Mouse (Mus musculus) kidney, embryonic 16.5 days (tissue): ENCODE measurements at regions not wholly inside any gene's neighbourhood (a gene's known extent, or its start where the extent isn't known, plus 50 kb on each side); places are given as distances from the start of the nearest gene placed in this dataset.

Source experiments
- ATAC-seq: fragments of 200-750 bp; cut with Nextera tagmentation; 2 replicates; pipeline ENCODE4 v1.8.0; 2017; ENCODE audit warnings: moderate TSS enrichment; ENCODE audit not compliant: low FRiP score, low TSS enrichment
- H3K27ac ChIP-seq: fragments of 300-500 bp; sonication (generic); 2 replicates; pipeline ENCODE4 v1.5.1; 2014; ENCODE audit warnings: low read length
- H3K27me3 ChIP-seq: fragments of 300-500 bp; sonication (generic); 2 replicates; pipeline ENCODE4 v1.6.1; 2014; ENCODE audit warnings: low read length, control low read depth, mixed read lengths; ENCODE audit not compliant: insufficient read depth
- H3K36me3 ChIP-seq: fragments of 300-500 bp; sonication (generic); 2 replicates; pipeline ENCODE4 v1.6.1; 2014; ENCODE audit warnings: low read length, control low read depth, mixed read lengths; ENCODE audit not compliant: insufficient read depth
- H3K4me1 ChIP-seq: fragments of 300-500 bp; sonication (generic); 2 replicates; pipeline ENCODE4 v1.6.1; 2014; ENCODE audit warnings: low read length, control low read depth, mixed read lengths; ENCODE audit not compliant: insufficient read depth
- H3K4me2 ChIP-seq: fragments of 300-500 bp; sonication (generic); replicated peaks from 2 replicates; pipeline ENCODE4 v1.6.1; 2014; ENCODE audit warnings: low read depth, low read length
- H3K4me3 ChIP-seq: fragments of 300-500 bp; sonication (generic); 2 replicates; pipeline ENCODE4 v1.5.1; 2014; ENCODE audit warnings: mild to moderate bottlenecking, low read length
- H3K9ac ChIP-seq: fragments of 300-500 bp; sonication (generic); replicated peaks from 2 replicates; pipeline ENCODE4 v1.6.1; 2014; ENCODE audit warnings: low read length
- H3K9me3 ChIP-seq: fragments of 300-500 bp; sonication (generic); 2 replicates; pipeline ENCODE4 v1.6.1; 2016; ENCODE audit warnings: low read length, control low read depth
- WGBS: fragments of 180-500 bp; shearing (Covaris S2); extraction: QIAGEN DNeasy Blood & Tissue Kit; methylation state at CpG from one replicate; pipeline ENCODE4 v1.1.7; 2014; 5-methylcytosine and 5-hydroxymethylcytosine counted together

GRCm38 (mm10) chr1:88866571-88866970 lies 164.6 kb upstream of the Arl4c start:
- Histone ChIP-seq H3K27ac (no peak overlapping the region), H3K9ac (no peak overlapping the region), H3K4me2 (no peak overlapping the region), H3K27me3 (no peaks in the 10 kb centered on the region), H3K9me3 (no peaks in the 10 kb centered on the region), H3K4me3 (no peak overlapping the region), H3K36me3 (no peaks in the 10 kb centered on the region), H3K4me1 (peaks cover 12% of the 10 kb centered on the region; the same call in 1 of the 2 replicates)
- no peak for ATAC-seq
- whole genome bisulfite sequencing: 86% methylated on average over 2 of the region's 2 CpGs

GRCm38 (mm10) chr1:88867138-88867537 lies 165.1 kb upstream of the Arl4c start:
- peak; percentile 72 for ATAC-seq
- Histone ChIP-seq H3K27ac (no peak overlapping the region), H3K9me3 (no peaks in the 10 kb centered on the region), H3K9ac (no peak overlapping the region), H3K36me3 (no peaks in the 10 kb centered on the region), H3K4me3 (no peak overlapping the region), H3K27me3 (no peaks in the 10 kb centered on the region), H3K4me2 (no peak overlapping the region), H3K4me1 (peaks cover 12% of the 10 kb centered on the region; the same call in 1 of the 2 replicates)
- WGBS: 45% methylated on average over 3 of the region's 3 CpGs

- Histone ChIP-seq H3K4me3 (no peak overlapping the region), H3K9me3 (no peaks in the 10 kb centered on the region), H3K4me2 (no peak overlapping the region), H3K27me3 (no peaks in the 10 kb centered on the region), H3K9ac (no peak overlapping the region), H3K27ac (peak overlapping the region; percentile 29; the same call in 1 of the 2 replicates), H3K4me1 (peaks cover 12% of the 10 kb centered on the region; the same call in 1 of the 2 replicates), H3K36me3 (no peaks in the 10 kb centered on the region)
- WGBS: 19% methylated on average over 4 of the region's 4 CpGs
- peak; percentile 81; the same call in 1 of the 2 replicates for ATAC-seq
Measured at GRCm38 (mm10) chr1:88869885-88870284, 167.9 kb upstream of the Arl4c start.

- peak; percentile 85 for ATAC-seq
- Histone ChIP-seq H3K9me3 (no peaks in the 10 kb centered on the region), H3K4me2 (no peak overlapping the region), H3K36me3 (no peaks in the 10 kb centered on the region), H3K27me3 (no peaks in the 10 kb centered on the region), H3K9ac (no peak overlapping the region), H3K4me3 (no peak overlapping the region), H3K27ac (0 out of 2 replicates have a peak overlapping the region, but pooled peaks have one; percentile 11), H3K4me1 (peaks cover 17% of the 10 kb centered on the region)
- 17% methylated on average over 6 of the region's 6 CpGs for WGBS
Measured at GRCm38 (mm10) chr1:88875356-88875755, 173.3 kb upstream of the Arl4c start.

- H3K4me1 ChIP-seq: peaks cover 17% of the 10 kb centered on the region
- H3K9ac ChIP-seq: no peak overlapping the region
- H3K4me2 ChIP-seq: no peak overlapping the region
- H3K36me3 ChIP-seq: no peaks in the 10 kb centered on the region
- 86% methylated on average over 11 of the region's 11 CpGs for WGBS
- no peak overlapping the region for H3K27ac ChIP-seq
- no peak for ATAC-seq
- no peaks in the 10 kb centered on the region for H3K27me3 ChIP-seq
- H3K9me3 ChIP-seq: no peaks in the 10 kb centered on the region
- no peak overlapping the region for H3K4me3 ChIP-seq
Measured at GRCm38 (mm10) chr1:88877441-88877840, 175.4 kb upstream of the Arl4c start.

GRCm38 (mm10) chr1:88878831-88879230 lies 176.8 kb upstream of the Arl4c start:
- Histone ChIP-seq H3K4me2 (no peak overlapping the region), H3K4me1 (peaks cover 17% of the 10 kb centered on the region), H3K9me3 (no peaks in the 10 kb centered on the region), H3K27me3 (no peaks in the 10 kb centered on the region), H3K4me3 (no peak overlapping the region), H3K9ac (no peak overlapping the region), H3K27ac (no peak overlapping the region), H3K36me3 (no peaks in the 10 kb centered on the region)
- 24% methylated on average over 10 of the region's 10 CpGs for WGBS
- ATAC-seq: peak; percentile 70; the same call in 1 of the 2 replicates

GRCm38 (mm10) chr1:88879367-88879766 lies 177.3 kb upstream of the Arl4c start:
- no peak overlapping the region for H3K27ac ChIP-seq
- ATAC-seq: no peak
- H3K9me3 ChIP-seq: no peaks in the 10 kb centered on the region
- WGBS: 63% methylated on average over 5 of the region's 5 CpGs
- no peak overlapping the region for H3K9ac ChIP-seq
- H3K36me3 ChIP-seq: no peaks in the 10 kb centered on the region
- H3K4me3 ChIP-seq: no peak overlapping the region
- peaks cover 17% of the 10 kb centered on the region for H3K4me1 ChIP-seq
- H3K4me2 ChIP-seq: no peak overlapping the region
- H3K27me3 ChIP-seq: no peaks in the 10 kb centered on the region

GRCm38 (mm10) chr1:88891041-88891440 lies 179.2 kb upstream of the Sh3bp4 start:
- ATAC-seq: no peak
- no peaks in the 10 kb centered on the region for H3K9me3 ChIP-seq
- no peaks in the 10 kb centered on the region for H3K27me3 ChIP-seq
- 67% methylated on average over 4 of the region's 4 CpGs for whole genome bisulfite sequencing
- no peak overlapping the region for H3K27ac ChIP-seq
- H3K4me1 ChIP-seq: no peaks in the 10 kb centered on the region
- H3K4me2 ChIP-seq: no peak overlapping the region
- no peaks in the 10 kb centered on the region for H3K36me3 ChIP-seq
- H3K9ac ChIP-seq: no peak overlapping the region
- H3K4me3 ChIP-seq: no peak overlapping the region

GRCm38 (mm10) chr1:88902426-88902825 lies 167.8 kb upstream of the Sh3bp4 start:
- Histone ChIP-seq H3K9ac (no peak overlapping the region), H3K27me3 (no peaks in the 10 kb centered on the region), H3K4me1 (no peaks in the 10 kb centered on the region), H3K9me3 (no peaks in the 10 kb centered on the region), H3K36me3 (no peaks in the 10 kb centered on the region), H3K4me3 (no peak overlapping the region), H3K4me2 (no peak overlapping the region), H3K27ac (no peak overlapping the region)
- no peak for ATAC-seq
- WGBS: 79% methylated on average over 8 of the region's 8 CpGs

- Histone ChIP-seq H3K27me3 (no peaks in the 10 kb centered on the region), H3K4me3 (no peak overlapping the region), H3K9me3 (no peaks in the 10 kb centered on the region), H3K4me2 (no peak overlapping the region), H3K4me1 (peaks cover 11% of the 10 kb centered on the region), H3K27ac (0 out of 2 replicates have a peak overlapping the region, but pooled peaks have one; percentile 6), H3K36me3 (no peaks in the 10 kb centered on the region), H3K9ac (no peak overlapping the region)
- 71% methylated on average over 14 of the region's 14 CpGs for WGBS
- peak; percentile 55; the same call in 1 of the 2 replicates for ATAC-seq
Measured at GRCm38 (mm10) chr1:88907766-88908463, 162.3 kb upstream of the Sh3bp4 start.
